Mouse (Mus musculus) NIH3T3 (cell line): ENCODE measurements around the gene Foxp1.

ENCODE experiments used
- DNase-seq: peaks from one replicate; pipeline ENCODE4 v3.0.0-alpha.2; 2012; ENCODE audit warnings: low read depth

Gene Foxp1

DNA sequence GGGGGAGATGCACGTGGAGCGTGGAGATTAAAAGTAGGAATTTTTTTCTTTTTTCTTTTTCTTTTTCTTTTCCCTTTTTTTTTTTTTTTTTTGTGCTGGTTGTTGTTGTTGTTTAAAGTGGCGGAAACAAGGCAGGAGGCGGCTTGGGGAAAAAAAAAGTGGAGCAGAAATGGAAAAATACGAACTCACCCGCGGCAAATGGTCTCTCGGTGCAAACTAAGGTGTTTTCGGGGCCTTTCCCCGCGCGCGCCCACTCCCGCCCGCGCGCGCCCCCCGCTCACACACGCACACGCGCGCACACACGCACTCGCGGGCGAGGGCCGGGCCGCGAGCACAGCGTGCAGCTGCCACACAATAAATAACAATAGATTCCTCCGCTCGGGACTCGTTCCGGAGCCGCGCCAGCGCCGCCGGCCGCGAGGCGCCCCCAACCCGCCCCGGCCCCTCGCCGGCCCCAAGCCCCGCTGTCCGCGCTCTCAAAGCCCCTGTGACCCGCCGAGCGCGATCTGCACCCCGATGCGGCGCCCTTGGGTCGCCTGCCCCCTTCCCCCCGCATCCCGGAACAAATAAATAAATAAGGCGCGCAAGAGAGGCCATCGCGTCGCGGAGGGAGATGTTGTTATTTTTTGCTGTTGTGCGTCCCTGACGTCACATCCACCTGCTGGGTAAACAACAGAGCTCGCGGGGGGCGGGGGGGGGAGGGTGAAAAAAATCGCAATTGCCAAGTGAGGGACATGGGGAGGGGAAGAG is at the start of gene Foxp1:
TSS of gene Foxp1 (minus strand) at position 363 of the 750 bp plus-strand sequence.
- peak; percentile 90 for DNase-seq

DNA sequence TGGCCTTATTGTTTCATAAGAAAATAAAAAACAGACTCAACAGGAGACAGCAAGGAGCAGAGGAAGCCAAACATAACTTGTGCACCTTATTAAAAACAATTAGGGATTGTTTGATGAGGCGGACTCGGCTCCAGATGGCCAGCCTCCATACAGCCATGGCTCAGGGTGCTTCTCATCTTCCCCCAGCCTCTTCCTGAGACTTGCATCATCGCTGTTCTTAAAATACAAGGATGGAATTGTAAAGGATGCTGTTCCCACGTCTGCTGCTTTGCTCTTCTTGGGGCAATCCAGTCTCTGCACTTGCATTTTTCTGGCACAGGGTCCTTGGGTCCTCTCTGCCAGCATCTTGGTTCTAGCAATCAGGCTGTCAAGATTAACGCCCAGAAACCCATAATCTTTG is 49.5 kb upstream of the Foxp1 start:
- no peak for DNase-seq

DNA sequence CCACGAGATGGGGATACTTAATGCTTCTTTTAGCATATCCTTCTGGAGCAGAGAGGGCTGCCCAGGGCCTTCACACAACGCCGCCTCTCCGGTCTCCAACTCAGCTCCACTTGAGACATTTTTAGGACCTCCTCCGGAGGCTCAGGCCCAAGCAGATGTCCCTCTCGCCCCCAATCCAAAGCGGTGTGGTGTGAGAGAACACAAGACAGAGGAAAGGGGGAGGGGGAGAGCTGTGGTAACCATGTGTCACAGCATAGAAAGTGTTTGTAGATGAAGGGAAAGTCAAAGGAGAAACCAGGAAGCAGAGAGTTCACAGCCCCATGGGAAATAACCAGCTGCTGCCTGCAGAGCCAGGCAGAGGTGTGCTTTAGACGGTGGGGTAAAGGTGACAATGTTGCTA is 44.4 kb upstream of the Foxp1 start:
- no peak for DNase-seq

DNA sequence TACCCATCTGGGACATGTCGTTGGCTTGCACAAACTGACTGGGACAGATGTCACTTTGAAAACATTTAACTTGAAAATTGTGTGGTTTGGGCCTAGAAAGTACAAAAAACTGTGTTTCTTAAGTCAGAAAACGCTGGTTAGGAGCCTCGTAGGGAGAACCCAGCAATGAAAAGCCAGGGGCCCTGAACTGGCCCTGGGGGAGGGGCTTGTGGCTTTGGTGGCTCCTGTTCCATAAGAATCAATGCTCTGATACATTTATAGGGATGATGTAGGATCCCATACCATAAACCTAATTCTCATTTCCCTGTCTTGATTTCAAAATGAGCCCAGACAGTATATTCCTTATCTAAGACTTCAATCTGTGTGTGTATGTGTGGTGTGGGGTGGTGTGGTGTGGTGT is 42.2 kb upstream of the Foxp1 start:
- DNase-seq, result no peak

DNA sequence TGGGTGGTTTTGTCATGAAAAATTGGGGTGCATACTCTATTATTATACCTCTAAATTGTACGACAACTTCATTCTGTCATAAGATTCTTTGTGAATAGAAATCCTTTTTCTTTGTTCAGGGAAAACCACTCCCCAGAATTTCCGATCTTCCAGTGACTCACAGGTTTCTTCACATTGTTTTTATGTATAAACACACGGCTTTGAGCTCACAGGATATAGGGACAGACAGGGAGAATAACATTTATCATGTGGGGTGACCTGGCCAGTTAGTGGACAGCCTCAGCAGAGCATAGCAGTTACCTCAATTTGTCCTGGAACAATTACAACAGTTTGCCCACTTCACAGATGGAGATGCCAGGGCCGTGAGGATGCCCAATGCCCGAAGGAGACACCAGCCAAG is 34.4 kb upstream of the Foxp1 start:
- DNase-seq, result no peak

DNA sequence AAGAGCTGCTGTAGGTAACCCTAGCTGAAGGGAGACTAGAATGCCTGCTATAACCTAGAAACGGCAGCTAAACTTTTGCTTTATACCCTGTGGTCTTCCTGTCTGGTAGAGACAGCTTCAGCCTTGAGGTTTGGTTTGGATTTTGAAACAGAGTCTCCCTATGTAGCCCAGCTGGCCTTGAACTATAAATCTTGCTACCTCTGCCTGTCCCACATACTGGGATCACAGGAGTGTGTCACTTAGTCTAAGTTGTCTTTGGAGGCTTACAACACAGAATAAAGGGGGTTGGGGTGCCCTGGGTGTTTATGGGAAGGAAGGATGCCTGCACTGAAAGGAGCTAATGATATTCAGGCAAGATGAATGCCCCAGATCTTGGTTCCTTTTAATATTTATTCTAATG is 30.3 kb upstream of the Foxp1 start:
- no peak for DNase-seq

GRCm38 (mm10) chr6:99546416-99546815 is 23.9 kb upstream of the Foxp1 start:
- no peak for DNase-seq

DNA sequence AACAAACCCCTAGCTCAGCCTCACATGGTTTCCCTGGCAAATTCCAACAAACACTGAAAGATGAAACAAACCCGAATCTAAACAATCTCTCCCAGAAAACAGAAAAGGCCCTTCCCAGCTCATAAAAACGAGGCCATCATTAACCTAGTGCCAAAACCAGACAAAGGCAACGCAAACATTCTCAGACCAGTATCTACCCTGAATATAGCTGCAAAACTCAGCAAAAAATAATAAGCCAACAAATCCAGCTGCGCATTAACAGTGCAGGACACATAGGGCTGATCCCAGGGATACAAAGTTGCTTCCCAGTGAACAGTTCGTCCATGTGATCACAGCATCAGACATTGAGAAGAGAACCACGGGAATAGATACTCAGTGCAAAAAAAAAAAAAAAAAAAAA is 22.9 kb upstream of the Foxp1 start:
- no peak for DNase-seq

GRCm38 (mm10) chr6:99541105-99541504 is 18.6 kb upstream of the Foxp1 start:
- no peak for DNase-seq

DNA sequence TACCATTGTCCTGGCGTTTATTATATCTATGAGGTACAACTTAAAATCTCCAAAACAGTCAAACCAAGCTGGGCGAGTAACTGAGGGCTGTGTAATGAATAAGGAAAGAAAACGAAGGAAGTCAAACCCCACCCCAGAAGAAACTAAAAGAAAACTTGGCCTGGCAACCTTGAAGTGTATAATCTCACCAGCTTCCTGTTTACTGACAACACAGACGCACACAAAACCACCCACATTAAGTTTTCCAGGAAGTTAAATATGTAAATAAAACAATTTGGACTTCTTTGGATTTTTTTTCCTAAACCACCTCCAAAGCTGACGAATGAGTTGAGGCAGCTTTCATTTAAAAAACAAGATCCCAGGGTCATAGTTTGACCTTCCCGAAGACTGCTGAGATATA is 18.1 kb upstream of the Foxp1 start:
- DNase-seq, result no peak

DNA sequence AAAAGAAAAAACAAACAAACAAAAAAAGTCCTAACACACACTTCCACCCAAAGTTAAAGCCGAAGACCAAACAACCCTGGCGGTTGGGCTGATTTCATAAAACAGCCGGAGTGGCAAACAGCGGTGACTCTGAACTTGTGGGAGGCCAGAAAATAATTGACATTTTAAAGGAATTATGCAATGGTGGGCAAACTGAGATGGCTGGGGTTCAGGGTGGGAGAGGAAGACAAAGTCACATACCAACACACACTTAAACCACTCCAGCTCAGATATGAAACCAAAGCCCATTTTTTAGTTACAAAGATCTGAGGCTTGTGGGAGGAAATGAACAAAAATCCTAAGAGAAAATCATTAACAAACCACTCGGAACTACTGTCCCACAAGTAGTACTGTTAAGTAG is 17.6 kb upstream of the Foxp1 start:
- DNase-seq, result no peak

- DNase-seq, result no peak
These were observed 15.8 kb upstream of the Foxp1 start for GRCm38 (mm10) chr6:99538194-99538941.

DNA sequence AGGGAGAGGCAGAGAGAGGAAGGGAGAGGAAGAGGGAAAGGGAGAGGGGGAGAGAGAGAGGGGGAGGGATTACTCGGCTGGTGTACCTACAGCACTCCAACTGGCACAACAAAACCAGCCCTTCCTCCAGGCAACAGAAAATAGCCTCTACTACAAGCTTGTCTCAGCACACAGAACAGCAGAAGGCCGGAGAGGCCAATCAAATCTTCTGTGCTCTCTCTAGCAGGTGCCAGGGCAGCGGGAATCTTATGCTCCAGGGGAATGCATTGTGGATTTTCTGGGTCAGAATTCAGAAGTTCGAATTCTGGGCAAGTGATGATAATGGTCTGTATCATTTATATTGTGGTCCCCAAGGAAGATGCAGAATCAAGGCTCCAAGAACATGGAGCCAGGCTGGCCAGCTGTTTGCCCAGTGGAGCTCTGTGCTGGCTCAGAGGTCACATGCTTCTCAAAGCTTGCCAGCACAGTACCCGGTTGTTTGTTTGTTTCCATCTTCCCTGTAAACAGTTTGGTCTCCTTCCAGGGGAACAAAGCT is 11.8 kb upstream of the Foxp1 start:
- no peak for DNase-seq

DNA sequence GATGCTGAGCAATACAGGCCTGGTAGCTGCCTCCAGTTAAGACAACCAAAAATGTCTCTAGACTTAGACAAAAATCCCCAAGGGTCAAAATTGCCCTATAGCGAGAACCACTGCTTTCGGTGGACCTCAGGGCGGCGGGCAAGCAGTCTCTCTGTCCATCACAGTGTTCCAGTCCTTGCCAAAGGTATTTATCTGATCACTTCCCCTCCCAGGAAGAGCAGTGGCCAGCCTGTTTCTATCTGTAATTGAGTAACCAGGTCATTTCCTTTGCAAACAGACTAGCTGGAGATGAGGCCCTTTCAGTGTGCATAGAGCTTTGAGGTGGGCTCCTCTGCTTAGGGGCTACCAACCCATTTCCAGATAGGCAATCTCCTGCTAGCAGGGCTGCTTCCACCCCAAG is 9.9 kb upstream of the Foxp1 start:
- DNase-seq, result no peak

DNA sequence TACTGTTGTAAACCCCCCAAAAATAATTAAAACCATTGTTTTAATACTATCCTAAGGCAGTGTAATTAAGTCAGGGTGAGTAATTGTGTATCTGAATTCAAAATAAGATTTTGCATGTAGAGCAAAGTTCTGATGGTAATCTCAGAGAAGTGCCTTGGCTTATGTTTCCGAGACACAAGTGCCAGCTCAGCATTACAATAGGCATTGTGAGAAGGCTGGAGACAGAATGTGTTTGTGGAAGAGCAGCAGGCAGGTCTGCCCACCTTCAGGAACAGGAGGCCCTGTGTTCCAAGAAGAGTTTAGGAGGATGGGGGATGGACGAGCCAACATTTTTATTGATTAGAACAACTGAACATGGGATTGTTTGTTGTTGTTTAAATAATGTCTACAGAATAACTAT is 6.5 kb upstream of the Foxp1 start:
- no peak for DNase-seq

DNA sequence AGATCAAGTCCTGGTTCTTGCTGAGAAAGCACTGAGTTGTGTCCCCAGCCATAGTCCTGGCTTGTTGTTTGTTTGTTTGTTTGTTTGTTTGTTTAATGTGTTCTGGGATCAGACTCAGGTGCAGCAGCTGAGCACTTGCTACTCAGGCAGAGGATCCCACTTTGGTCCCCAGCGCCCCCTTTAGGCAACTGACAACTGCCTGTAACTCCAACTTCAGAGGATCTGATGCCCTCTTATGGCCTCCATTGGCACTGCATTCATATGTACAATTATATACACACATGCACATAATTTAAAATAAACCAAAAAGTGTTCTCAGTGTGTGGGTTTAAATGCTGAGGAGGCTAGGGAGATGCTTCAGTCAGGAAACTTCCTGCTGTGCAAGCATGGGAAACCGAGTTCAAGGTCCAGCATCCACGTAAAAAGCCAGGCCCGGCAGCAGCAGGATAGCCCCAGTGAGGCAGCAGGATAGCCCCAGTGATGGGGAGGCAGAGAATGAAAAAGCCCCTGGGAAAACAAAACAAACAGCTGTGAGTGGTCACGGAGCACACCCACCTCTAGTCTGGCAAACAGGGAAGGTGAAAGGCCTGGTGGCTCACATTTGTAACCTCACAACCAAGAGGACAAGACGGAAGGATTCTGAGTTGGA is 5.1 kb upstream of the Foxp1 start:
- peak; percentile 32 for DNase-seq

DNA sequence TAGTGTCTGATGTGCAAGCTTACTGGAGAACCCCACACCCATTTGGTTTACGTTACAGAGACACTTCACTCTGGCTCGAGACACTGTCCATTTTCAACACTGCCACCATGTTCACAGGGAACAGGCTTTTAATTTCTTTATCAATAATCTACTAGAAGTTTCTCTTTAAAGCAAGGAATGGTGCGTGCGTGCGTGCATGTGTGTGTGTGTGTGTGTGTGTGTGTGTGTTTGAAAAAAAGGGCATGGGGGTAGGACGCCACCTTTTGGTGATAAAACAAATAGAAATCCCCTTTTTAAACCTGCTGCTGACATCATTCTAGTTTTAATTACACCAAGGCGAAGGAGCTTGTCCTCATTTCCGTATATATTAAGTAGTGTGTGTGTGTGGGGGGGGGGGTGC is 2.8 kb upstream of the Foxp1 start:
- peak; percentile 68 for DNase-seq

DNA sequence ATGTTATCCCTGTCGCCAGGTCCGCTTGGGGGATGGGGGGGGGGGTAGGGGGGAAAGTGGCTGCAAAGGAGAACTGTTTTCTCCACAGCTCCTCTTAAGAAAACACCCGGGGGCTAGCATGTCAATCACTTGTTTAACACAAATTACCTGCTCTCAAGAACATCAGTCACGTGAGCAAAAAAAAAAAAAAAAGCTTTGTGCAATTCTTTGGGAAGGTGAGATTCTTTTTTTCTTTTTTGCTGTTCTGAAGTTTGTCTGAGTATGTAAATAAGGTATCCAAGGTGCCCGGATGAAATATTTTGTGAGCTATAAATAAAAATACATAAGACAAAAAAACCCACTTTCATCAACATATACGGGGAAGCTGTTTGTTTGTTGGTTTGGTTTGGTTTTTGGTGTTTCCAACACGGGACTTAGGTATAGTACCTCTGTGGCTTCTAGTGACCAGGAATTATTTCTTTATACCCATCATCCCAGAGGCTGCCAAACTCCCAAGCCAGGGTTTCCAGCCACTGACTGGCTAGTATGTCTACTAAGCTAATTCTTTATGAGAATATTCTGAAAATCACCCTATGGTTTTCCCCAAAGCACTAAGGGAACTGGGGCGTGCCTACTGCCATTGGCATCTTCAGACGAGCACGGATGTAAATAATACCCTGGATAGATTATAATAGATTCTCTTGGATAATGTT is 1.3 kb upstream of the Foxp1 start:
- DNase-seq, result no peak

- DNase-seq, result peak; percentile 81
These were observed 650 bp upstream of the Foxp1 start for GRCm38 (mm10) chr6:99523109-99523632.

GRCm38 (mm10) chr6:99521641-99522358 is 721 bp downstream of the Foxp1 start:
- DNase-seq, result peak; percentile 54

- peak; percentile 77 for DNase-seq
These were observed 1.4 kb downstream of the Foxp1 start for GRCm38 (mm10) chr6:99521038-99521640.
